Mouse (Mus musculus) induced T-regulatory cell, adult 2 months (primary cell): ENCODE data around the gene App.

ENCODE experiments used
- DNase-seq: peaks from one replicate; pipeline ENCODE4 v3.0.0-alpha.2; 2012; ENCODE audit warnings: low read depth

Gene App

DNA sequence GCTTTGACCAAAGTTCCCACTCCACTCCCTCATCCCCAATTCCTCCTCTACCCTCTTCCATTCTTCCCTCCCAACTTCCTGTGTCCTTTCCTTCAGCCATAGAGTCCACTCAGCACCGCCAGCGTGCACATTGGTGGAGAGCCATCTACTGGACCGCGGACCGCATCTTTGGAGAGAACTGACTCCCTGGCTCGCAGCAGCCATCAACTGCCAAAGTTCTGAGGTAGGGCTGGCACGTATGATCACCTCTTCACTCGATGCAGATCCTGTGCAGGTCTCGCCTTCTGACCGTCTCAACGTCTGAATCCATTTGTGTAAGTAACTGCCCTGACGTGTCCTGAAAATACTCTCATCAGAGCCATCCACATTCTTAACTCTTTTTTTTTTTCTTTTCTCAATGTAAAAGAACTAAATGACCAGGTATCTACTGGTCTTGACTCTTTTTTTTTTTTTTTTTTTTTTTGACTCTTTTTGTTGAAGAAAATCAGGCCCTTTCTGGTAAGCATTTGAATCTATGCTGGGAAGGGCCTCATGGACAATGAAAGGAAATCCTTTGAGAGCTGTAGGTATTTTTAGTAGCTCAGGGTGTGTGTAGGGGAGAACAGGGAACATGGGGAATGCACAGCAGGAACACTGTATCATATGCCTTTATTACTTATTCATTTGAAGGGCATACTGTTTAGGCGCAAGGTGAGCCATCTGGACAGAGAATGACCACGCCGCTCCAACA, 200.0 kb downstream of the App start:
- no peak for DNase-seq

DNA sequence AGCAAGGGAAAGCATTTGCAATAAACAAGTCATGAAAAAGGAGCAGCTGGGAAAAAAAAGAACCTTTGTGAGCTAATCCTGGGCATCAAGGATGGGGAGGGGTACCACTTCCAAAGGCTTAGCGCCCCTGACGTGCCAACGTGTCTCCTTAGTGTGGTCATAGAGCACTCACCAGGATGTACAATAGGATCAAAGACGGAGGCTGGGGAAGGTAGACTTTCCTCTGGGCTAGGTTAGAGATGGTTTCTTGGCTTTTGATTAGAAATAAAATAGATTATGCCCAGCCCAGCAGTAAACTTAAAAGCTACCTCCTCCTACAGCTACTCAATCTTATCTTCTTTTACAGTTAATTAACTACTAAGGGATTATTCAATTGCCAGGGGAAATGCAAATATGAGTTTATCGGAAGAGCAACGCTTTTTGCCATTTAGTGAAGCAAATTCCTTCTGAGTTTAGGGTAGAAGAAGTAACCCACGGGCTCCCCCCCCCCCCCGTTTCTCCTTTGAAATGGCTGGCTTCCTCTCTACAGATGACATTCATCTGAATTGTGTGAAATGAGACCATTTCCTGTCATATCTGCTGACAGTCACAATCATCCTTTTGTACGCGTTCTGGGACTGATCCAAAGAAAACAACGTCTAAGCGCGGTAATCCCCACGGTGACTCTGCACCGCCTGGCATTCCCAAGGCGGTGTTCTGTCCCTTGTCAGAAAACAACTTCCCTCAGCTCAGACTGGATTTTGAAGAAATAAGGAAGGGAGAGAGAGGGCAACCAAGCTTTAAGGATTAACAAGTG, 201.8 kb downstream of the App start:
- DNase-seq = no peak

DNA sequence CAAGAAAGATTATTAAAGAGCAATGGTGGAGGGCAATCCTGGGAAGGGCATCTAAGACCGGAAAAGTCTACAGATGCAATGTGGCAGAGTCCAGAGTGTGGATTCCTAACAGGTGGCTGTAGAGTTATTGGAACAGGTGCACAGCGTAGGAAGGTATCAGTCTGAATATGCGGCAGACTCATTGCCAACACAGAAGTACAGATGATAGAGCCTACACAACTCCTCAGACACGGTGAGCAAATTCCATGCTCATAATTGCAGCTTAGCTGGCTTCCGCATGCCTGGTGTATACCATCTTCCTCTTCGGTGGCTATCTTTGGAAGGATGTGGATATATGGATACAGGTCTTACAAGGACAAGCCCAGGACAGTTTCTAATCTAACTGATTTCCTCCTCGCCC, 204.5 kb downstream of the App start:
- DNase-seq = no peak

DNA sequence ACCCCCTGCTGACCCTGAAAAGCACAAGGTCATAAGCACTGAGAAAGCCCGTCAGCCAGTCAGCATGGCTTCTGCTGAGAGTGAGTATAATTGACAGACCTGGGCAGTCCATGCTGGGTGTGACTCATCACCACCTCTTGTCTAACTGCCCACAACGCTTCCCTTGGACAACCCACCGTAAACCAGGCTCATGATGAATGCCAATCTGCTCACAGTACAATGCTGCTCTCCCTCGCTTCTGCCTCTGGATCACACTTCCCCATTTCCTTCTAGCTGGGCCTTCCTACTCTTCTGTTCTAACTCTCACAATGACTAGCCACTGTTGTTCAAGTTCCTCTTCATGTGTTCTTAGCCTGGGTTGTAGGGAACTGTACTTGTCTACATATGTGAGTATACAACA, 206.6 kb downstream of the App start:
- DNase-seq = no peak

DNA sequence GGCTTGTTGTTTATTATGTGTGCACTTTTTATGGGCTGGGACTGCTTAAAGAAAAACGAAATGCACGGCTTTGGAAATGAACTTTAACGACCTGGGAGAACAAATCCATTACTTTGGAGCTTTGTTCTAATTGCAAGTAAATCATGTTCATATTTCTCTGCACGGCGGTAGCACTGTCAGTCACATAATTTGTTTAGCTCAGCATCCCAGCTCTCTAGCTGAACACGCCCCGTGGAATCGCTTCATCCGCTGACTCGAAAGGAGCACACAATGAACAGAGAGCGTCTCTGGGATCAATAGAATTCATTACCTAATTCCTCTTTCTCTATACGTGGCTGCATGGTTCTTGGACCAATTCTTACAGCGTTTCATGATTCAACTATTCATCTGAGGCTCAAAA, 207.5 kb downstream of the App start:
- DNase-seq = no peak

DNA sequence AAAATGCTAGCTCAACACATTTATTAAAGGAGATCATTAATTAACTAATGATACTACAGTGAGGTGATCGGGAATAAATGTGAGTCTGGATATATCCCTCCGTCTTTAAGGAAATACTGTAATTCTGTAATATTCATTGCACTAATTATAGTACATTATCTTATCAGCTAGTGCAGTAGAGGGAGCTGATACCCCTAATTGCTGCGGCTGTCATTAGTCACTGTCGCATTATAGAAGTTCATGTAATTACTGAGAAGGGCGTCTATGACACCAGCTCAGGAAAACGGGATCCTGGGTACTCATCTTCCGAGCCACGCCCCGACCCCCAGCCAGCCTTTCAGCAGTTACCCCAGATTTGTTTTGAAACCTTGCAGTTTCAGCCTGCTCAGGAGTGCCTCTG, 209.6 kb downstream of the App start:
- DNase-seq = no peak

DNA sequence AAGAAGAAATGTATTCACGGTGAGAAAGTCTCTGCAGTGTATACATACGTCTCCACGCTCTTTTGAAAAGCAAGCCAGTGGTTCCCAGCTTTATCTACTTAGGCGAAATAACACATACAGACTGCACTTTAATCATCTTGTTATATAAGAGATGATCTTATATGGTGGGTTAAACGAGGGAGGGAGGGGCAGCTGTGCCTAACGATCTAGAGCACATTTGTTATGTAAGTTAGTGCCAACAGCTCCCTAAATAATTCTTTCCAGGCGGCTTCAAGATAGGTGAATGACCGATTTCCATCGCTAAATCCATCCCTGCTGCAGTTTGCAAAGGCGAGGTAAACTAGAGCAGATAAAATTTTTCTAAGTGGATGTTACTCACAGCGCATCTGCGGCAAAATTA, 210.0 kb downstream of the App start:
- no peak for DNase-seq

DNA sequence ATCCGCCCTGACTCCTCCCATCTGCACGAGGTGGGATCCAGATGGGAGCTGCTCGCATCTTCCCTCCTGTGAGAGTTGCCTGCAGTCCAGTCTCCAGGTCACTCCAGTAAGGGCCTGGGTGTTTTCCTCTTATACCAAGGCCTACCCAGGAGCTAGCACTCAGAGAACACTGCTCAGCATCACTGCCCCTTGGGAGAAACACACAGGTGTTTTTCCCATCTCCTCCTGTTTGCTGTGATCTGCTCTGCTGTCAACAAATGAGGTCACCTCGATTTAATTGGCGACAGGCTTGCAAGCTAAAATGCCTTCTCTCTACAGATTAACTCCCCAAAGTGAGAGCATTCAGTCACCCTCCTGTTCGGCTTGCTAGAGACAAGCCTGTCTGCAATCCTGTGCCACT, 216.3 kb downstream of the App start:
- DNase-seq = no peak

DNA sequence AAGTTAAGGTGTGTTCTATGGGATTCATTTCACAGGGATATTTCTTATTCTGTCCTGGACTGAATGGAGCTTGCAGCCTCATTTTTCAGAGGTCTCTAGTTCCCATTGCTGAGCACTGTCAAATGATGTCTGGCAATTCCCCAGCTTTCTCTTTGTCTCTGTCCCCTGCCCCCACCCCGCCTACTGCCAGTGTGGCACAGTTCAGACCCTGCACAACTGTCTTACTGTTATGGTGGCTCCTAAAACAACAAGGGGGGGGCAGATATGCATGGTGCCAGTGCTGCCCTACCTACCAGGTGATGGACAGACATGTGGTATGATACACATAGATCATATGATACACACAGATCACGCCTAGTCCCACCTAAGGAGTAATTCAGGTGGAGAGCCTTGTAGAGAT, 216.9 kb downstream of the App start:
- DNase-seq = no peak

DNA sequence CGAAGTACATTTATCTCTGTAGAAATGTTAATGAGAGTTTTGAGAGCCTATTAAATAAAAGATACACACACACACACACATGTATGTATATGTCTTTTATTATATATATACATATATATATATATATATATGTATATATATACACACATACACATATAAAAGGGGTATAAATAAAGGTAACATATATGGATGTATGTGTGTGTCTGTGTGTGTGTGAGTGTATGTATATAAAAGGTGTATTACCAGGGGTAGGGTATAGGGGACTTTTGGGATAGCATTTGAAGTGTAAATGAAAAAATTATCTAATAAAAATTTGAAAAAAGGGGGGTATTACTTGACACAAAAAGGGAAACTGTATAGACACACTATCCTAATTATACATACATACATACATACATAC, 217.7 kb downstream of the App start:
- no peak for DNase-seq

DNA sequence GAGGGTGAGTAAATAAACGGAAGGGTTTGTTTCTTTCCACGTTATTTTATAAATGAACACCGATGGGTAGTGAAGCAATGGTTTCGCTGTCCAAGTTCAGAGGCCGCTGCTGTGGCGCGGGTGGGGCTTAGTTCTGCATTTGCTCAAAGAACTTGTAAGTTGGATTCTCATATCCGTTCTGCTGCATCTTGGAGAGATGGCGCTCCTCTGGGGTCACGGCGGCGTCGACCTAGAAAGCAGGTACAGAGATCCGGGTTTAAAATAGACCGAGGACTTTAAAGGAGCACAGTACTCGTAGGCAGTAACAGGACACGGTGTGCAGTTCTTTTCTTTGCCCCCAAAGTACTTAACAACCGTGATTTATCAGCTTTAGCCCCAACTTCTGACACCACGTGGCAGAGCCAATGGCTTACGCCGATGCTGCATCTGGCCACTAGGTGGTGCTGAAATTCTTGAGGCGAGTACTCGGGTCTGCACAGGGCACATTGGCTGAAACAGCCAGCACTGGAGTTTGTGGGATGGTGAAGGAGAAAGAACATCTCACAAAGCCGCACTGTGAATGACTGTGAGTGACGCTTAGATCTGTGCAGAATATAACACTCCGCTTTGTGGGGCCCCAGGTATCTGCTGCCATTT, 218.2 kb downstream of the App start:
- peak; percentile 61 for DNase-seq

DNA sequence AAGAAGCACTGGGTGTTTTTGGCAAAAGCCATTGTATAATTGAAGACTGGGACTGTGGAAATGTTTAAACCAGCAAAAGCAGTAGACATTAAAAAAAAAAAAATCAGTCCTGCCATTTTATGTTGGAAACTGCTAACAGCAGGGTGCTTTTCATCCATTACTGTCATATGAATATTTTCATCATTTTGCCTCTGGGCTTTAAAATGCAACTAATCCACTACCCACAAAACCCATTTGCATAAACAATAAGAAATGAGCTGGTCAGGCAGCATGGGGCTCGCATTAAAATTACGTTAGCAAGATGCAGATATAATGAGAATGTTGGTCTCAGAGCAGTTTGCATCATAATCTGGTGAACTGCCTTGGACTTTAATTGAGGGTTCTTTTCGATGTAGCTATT, 242.5 kb downstream of the App start:
- DNase-seq = no peak

DNA sequence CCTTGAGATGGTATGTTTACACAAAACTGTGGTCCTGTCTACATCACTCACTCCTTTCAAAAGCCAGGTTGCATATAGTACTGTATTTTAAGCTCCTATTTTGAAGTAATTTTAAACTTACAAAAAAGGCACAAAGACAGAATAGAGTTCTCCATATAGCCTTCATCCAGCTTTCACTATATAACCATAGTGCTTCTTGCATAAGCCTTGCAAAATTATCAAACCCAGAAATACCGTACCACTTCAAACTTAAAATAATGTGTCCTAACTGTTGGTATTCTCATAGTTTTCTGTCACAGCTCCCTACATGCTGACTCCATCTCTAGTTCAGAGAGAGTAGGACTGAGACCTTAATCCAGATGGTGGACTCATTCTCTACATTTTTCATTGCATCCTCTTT, 245.7 kb downstream of the App start:
- DNase-seq = no peak

DNA sequence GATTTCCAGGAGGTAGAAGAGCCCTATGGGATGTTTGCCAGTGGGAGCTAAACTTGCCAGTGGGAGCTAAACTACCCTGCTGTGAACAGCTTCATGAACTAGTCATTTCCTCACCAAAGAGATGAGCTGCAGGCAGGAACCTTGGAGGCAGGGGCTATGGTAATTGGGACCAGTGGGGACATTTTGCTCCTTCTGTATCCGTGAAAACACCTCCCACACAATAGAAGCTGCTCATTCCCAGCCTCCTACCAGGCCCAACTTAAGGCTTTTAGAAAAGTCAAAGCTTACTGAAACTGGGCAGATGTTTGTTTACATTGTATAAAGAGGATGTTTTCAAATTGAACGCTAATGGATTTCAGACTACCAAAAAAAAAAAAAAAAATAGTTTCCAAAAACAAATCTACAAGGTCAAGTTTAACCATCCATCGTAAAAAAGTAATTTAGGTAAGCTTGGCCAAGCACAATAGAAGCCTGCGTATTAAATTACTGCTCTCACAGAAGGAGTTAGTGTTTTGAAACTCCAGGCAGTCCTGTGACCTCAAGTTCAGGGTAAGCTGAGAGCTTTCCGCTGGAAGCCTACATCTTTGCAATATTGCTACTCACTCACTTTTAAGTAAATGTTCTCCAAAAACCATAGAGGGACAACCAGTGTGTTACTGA, 253.8 kb downstream of the App start:
- no peak for DNase-seq

DNA sequence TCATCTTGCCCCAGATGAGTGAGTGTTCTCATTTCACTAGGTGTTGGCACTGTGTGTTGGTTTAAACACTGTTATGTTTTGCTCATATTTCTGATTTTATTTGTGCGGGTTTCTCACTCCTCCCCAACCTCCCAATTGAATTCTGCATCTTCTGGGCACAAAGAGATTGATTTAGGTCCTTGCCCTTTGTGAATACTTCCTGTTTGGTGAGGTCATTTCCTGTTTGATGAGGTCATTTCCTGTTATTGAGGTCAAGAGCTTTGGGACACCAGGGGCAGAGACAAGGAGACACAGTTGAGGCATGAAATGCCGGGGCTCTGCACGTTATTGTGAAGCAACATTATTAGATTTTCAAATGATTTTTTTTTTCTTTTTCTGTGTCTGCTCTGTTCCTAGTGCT, 254.5 kb downstream of the App start:
- DNase-seq = peak; percentile 5

DNA sequence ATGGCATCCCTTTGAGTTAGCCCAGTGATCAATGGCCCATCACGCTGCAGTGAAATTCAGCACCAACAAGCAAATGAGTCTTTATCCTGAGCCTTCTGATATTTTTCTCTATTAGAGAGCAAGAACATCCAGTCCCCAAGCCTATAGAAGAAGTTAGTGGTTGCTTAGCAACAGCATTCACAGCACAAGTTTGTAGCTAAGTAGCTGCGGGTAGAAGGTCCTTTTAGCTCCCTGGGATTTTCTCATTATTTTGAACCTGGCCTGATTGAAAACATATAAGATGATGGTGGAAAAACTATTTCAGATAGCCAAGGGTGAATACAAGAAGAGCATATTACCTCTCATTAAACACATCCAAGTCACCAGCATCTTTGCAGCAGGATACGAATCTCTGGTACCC, 256.8 kb downstream of the App start:
- no peak for DNase-seq

DNA sequence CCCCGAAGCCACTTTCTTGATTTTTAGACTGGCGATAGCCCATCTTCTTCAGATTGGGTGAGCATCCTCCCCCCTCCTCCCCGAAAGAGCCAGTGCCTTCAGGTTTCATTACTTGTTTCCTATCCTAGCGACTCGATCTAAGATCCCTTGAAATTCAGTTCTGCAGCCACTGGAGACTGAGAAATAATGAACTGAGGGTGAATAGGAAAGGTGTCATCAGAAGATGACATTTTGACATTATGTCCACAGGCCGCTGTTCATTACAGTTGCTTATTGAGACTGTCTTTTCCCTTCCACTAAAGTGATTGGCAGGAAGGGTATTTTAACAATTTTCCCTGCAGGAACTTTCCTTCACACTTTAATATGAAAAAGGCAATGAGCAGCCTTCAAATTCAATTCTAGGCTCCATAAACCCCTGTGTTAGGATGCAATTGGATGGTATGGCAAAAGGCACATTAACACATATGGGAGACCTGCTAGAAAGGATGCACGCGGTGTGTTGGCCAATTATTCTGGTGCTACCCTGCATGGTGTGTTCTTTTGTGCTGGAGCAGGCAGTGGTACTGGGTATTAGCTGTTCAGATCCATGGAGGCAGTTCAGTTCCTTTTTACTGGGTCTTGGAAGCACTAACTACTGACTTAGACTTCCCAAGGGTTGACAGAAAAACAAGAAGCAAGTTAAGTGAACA, 261.9 kb downstream of the App start:
- DNase-seq = no peak

DNA sequence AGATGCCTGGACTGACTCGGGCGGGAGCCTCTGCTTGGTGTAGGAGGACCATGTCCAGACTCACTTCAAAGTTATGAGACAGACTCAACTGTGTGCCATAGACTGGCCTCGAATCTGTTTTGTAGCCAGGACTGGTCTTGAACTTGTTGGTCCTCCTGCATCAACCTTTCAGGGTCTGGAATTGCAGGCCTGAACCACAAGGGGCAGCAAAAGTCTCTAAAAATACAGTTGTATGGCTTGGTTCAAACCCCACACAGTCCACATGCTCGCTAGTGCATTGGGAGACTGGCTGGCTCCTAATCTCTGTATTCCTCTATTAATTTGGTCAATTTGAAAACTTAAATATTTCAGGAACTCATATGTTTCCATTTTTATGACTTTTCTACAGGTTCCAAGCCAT, 270.6 kb downstream of the App start:
- no peak for DNase-seq
